Mouse (Mus musculus) cerebellum, adult 18-20 months (tissue): ENCODE measurements around the gene Akip1.

Source experiments
- DNase-seq, 2 experiments: peaks; one replicate each; pipeline ENCODE4 v3.0.0; 2021

Gene Akip1

DNA sequence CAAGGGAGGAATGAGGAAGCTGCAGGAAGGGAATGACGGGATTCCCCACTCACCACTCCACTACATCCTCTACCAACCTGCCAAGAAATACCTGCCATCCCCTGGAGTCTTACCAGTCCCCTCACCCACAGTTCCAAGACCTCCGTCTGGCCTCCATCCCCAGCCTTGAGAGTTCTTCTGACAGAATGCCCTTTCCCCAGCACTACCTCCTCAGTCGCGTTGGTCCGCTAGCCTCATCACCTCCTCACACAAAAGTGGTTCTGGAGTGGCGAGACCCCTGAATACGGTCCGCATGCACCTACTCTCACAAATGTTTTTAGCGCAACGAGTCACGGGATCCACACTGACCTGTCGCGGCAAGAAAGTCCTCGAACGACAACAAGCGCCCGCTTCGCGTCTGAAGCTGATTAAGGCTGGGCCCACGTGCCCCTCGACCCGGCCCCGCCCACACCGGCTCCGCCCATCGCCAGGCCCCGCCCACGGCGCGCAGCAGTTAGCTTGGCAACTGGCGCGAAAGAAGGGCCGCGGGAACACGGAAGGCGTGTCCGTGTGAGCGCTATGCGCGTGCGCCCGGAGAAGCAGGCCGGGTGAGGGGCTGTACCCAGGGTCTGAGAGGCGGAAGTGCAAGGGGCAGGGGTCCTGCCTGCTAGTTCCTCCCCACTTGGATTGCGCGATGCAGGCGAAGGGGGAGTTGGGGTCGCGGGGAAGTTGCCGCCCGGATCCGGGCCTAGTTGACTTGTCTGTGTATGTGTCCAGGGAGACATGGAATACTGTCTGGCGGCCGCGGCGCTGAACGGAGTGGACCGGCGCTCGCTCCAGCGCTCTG, at the start of gene Akip1, which contains the start of gene St5:
Akip1 (plus strand) TSS at position 501 of the 826 bp plus-strand sequence.
St5 (minus strand) TSS at position 416 of the 826 bp plus-strand sequence.
- peak; percentile 86 to 87 for DNase-seq

DNA sequence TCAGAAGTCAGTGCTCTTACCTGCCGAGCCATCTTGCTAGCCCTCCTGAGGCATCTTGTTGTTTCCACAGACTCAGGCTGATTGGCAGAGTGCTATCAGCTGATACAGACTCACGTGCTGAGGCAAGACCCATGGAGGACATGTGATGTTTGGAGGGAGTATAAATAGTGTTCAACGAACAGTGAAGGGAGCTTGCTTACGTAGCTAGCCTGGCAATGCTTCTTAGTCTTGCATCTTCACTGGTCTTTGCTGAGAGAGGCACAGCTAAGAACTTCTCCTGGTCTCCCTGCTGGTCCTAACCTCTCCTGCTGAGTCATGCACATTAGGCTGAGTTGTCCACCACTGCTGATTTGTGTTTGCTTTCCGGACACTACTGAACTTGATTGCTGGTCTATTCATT, 48.6 kb upstream of the Akip1 start:
- DNase-seq, result no peak

DNA sequence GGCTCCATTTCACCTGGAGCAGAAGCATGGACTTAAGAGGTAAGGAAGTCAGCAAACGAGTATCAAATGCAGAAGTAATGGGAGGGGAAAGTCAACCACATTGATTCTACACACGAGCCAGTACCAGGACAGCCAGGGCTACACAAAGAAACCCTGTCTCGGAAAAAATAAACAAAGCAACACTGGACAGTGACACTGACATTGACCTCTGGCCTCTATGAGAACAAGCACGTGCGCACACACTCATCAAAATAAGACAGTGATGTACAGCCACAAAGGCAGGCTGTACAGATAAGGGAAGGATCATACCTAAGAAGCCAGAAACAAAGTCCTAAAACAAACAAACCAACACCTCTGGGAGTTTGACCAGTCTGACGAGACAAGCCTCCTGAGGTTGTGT, 45.6 kb upstream of the Akip1 start:
- DNase-seq, result no peak

DNA sequence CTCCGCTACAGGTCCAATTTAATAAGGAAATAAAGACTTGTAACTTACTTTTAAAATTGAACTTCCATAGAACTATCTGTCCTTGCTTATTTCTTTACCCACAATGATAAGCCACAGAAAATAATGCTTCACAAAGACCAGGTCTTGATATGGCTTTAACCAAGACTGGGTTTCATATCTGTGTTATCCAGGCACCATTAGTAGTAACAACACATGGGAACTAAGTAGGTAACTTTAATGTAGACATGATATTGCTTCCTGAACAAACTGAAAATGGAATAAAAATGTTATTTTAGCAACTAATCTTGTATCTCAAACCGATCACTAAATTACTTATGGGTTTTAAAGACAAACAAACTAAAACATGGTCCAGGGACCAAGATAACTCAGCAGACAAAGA, 44.2 kb upstream of the Akip1 start:
- DNase-seq, result no peak

DNA sequence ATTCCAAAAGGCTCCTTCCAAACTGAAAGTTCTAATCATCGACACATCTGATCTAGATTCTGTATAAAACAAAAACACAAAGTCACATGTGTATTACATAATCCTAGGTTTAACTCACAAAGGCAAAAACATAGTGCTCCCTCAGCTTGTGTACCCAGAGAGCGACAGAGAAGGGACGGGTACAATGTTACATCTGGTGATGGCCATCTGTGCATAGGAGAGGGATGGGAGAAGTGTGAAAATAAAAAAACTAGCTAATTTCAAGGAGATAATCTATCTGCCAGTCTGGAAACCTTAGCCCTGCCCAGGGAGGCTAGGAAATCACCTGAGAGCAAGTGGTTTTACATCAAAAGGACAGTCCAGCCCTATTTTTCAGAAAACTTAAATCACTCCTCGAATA, 40.9 kb upstream of the Akip1 start:
- DNase-seq, result no peak

DNA sequence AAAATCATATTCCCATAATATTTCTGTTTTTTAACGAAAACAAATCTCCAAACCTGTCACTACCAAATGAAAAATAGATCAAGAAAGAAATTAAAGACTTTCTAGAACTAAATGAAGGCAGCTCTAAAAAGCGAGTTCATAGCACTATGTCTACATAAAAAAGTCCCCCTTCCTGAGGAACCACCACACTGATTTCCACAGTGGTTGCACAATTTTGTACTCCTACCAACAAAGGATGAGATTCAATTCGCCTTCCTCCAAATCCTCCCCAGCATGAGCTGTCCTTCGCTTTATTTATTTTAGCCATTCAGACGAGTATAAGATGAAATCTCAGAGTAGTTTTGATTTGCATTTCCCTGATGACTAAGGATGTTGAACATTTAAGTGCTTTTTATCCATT, 36.8 kb upstream of the Akip1 start:
- DNase-seq, result no peak

DNA sequence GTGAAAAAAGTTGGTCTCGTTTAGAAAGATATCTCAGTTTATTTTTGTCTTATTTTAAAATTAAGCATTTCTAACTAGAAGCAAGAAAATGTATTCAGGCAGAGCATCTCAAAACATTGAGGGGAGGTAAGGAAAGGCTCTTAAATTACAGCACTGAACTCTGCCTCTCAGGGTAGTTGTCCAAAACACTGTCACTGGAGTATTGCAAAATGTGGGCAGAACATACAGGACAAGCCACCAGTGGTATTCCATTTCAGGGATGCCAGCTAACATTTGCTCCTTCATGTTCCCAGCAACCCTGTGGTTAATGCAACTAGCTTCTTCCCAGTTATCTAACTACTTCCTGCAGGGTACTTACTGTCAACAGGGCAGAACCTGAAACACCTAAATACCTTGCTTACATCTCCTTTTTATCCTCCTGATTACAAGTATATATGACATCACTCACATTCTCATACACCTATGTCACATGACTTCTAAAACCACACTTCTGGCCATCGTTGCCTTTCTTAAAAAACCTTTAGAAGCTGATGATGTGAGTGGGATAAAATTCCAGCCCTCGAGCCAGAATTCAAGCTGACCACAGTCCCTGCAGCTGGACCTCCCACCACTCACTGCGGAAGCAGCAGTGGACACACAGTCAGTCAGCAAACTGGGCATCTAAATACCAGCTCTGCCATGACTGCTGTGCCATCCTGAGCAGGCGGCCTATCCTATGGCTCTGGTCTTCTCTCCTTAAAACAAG, 33.9 kb upstream of the Akip1 start:
- DNase-seq, result no peak

DNA sequence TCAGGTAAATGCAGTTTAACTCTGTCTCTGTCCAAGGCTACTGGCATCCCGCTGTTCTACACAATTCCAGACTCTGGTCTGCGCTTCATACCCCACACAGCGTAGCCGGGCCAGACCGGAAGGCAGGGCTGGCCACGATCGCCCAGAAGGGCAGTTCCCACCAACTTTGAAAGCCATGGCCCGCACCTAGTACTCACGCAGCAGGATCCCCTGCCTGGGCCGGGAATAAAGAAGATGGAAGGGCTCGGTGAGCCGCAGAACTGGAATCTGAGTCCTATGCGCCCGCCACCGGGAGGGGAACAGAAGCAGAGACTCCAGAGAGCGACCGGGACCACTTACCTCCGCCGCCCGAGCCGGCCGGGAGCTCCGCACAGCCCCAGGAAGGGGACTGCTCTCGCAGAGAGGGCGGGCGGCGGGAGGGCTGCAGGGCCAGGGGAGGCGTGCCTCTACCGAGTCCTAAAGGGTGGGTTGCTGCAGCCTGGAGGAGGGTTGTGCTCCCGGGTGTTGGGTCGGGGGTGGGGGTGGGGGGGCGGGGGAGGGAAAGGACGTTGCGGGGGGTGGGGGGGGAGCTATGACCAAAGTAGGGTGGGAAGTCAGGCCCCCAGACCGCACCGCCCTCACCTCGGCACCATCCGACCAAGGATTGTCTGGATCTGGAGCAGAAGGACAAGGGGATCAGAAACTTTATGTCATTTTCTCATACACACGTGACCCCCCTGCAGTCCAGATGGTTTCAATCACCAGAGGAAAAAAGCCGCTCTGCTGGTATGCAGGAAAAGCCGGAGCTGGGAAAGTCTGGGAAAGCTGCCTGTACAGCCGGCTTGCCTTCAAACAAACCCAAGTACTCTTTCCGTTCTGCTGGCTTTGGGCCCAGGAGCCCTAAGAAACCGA, 31.7 kb upstream of the Akip1 start:
- DNase-seq, result peak; percentile 60 to 62

DNA sequence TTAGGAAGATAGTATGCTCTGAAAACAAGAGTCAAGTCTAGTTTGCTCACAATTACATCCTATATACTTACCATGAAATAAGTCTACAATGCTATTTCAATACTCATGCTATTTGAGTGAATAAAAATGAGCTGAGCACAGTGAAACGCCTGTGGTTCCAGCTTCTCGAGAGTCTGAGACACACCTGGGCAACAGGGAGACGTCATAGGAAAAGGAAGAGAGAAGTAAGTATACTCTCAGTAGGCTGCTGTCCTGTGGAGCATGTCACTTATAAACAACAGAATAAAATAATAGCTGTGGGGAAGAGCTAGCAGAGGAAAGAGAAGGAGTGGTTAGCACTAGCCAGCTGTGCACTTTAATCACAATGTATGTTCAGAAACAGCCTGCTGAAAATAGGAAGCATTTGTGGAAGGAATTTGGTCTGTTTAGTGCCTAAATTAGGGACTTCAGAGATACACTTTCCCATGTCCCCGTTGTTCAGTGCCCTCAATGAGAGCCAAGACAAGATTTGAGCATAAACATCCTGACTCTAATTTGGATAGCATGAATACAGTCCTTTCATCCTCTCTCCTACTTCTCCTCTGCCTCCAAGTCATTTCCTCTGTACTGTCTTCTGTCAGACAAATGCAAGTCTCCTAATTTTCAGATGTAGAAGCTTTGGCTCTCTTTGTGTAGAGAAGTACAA, 28.4 kb upstream of the Akip1 start:
- DNase-seq, result no peak

DNA sequence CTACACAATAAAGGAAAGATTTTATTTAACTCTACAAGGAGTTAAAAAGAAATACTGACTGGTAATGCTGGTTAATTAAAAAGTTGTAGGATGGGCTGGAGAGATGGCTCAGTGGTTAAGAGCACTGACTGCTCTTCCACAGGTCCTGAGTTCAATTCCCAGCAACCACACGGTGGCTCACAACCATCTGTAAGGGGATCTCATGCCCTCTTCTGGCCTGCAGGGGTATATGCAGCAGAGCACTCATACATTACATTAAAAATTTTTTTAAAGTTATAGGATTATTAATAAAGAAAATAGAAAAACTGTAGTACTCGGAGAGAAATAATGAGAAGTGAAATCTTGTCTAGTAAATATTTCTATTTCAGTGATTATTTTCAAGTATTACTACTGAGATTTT, 23.2 kb upstream of the Akip1 start:
- no peak for DNase-seq

DNA sequence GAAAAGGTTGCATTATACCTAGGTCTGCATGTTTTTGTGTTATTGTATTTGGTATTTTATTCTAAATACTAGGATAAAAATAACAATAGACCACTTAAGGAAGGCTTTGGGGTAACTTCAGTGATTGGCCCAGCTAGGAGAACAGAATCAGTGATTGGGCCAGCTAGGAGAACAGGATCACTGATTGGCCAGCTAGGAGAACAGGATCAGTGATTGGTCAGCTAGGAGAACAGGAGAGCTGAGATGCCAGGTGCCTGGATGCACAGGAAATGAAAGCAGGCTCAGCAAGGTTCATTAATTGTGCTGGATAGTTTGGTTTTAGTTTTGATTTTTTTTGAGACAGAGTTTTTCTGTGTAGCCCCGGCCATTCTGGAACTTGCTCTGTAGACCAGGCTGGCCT, 22.6 kb upstream of the Akip1 start:
- no peak for DNase-seq

DNA sequence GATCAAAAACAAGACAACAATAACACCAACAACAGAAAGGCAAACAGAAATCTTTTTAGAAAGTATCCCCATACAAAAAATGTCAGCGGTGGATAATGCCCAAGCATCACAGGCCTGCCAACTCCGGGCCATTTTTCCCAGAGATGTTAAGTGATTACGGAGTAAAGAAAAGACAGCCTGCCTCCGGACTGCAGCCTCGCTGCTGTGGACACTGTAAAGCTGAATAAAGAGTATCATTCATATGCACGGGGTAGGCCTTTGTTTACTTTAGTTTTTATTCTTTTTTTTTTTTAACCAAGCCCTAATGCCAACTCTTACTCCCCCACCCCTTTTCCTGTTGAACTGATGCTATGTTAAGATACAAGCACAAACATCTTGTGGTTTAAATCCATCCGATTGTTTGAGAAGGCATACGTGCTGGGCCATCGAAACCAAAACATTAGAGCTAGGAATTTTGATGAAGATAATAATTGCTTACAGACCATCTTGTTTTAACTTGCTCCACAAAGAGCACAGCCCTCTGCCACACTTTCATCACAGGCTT, 16.8 kb upstream of the Akip1 start:
- no peak for DNase-seq

DNA sequence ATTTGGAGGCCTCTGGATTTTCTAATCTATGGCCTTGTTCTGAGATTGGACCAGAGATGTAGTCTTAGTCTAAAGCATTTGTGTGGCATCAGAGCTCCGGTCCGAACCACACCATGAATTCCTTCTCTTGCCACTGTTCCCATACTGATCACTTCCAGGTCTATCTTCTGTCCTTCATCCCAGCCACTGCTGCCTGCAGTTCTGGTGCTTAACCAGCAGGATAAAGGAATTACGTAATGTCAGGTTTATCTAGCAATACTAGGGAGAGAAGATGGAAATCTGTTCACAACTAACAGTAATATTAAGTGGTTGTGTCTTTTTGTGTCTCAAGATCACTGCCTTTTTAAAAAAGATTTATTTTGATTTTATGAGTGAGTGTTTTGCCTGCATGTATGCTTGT, 13.4 kb upstream of the Akip1 start:
- DNase-seq, result no peak

DNA sequence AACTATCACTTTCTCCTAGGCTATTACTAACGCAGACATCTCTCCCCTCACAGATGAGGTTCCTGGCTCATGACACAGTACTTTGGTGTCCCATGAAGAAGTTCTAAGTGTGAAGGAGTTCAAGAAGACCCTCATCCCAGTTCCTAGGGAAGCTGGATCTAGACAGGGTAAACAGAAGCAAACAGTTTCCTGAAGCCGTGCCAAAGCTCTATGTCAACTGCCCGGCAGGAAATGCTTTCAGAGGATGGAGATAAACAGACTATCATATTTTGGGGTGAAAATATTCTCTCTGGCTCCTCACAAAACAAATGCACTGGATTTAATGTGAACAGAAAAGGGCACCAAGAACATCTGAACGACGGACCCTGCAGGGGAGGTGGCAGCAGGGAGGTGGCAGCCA, 12.5 kb upstream of the Akip1 start:
- no peak for DNase-seq

DNA sequence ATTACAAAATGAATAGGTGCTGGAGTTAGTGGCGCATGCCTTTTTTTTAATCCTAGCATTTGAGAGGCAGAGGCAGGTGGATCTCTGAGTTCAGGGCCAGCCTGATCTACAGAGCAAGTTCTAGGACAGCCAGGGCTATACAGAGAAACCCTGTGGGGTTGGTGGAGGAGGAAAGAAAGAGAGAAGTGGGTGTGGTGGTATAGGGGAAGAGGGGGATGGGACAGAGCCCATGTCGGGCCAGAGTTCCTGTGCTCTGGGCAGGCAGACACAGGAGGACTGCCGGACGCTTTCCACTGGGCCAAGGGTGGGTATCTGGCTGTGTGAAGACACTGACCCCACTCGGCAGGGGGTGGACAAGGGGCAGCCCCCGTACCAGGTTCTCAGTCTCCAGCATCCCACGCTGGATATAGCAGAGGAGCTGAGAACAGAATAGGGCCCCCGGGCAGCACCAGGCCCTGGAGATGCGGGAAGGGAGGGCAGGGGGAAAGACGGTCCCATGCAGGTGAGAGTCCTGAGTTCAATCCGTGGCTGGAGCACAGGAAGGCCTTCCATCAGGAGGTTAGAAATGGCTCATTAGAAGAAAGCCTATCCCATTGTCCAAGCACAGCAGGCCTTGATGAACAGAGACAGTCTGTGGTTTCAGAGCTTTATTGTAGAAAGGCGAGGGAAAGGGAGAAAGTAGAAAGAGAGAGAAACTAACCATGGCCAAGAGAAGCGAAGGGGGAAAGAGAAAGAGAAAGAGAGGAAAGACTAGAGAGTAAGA, 8.7 kb upstream of the Akip1 start:
- DNase-seq, result no peak

DNA sequence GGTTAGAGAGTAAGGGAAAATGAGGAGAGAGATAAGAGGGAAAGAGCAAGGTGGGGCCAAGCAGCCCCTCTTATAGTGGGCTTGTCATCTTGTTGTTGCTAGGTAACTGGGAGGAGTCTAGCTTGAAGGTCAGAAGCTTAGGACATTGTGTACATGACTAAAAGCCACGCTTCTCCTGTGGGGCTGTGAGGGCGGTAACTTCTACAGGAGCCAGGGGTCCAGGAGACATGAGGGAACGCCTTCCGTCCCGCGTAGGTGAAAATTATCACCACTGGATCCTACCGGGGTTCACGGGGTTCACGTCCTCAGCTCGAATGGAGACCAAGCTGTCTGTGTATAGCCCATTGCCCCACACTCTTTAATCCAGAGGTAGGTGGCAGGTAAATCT, 8.2 kb upstream of the Akip1 start:
- no peak for DNase-seq

DNA sequence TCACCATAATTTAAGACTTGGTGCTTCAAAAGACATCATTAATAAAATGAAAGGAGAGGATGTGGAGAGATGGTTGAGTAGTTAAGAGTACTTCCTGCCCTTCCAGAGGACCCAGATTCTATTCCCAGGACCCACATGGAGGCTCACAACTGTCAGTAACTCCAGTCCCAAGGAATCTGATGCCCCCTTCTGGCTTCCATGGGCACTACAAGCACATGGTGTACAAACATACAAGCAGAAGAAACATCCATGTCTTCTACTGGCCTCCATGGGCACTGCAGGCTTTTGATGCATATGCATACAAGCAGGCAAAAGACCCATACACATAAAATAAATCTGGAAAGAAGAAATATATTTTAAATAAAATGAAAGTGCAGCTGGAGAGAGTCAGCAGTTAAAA, 3.3 kb upstream of the Akip1 start:
- DNase-seq, result no peak

DNA sequence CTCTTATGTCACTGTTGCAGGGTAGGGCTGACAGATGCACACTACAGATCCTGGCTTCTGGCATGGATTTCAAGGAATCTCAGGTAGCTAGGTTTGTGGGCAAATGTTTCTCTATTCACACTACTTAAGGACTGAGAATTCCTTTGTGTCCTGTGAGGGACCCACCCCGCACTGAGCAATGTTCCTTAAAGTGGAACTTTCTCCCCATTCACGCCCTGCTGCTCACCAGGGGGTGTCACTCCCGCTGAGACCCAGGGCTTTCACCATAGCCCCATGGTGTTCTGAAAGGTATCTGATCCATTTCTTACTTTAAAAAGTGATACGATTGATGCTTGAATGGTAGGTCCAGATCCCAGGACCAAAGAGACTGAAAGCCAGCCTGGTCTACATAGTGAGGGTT, 769 bp upstream of the Akip1 start:
- DNase-seq, result peak in 1 of 2 experiments; percentile 17

DNA sequence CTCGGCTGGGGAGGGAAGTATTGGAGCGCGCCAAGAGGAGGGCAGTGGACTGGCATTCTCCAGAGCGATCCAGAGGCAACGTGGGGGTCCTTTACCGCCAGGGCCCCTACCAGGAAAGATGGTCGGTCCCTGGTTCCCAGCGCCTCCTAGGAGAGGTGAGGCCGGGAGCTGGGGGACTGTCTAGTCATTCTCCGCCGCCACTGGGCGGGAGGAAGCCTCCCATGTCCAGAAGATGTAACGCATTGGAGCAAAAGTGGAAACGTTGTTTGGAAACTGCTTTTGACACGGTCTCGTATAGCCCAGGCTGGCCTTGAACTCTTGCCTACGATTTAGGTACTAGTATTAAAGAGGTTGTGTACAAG, 507 bp downstream of the Akip1 start:
- no peak for DNase-seq

DNA sequence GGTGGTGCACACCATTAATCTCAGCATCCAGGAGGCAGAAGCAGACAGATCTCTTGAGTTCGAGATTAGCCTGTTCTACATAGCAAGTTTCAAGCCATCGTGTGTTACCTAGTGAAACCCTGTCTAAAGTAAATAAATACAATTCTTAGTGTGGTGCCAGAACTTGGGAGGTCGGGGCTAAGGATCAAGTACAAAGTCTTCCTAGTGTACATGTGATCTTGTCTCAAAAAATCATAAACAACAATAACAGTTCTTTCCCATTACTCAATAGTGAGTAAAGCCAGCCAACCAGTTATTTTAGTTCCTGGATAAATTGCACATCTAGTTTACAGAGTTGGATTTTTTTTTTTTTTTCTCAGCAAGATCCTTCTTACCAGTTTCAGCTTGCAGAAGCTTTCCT, 971 bp downstream of the Akip1 start:
- no peak for DNase-seq

DNA sequence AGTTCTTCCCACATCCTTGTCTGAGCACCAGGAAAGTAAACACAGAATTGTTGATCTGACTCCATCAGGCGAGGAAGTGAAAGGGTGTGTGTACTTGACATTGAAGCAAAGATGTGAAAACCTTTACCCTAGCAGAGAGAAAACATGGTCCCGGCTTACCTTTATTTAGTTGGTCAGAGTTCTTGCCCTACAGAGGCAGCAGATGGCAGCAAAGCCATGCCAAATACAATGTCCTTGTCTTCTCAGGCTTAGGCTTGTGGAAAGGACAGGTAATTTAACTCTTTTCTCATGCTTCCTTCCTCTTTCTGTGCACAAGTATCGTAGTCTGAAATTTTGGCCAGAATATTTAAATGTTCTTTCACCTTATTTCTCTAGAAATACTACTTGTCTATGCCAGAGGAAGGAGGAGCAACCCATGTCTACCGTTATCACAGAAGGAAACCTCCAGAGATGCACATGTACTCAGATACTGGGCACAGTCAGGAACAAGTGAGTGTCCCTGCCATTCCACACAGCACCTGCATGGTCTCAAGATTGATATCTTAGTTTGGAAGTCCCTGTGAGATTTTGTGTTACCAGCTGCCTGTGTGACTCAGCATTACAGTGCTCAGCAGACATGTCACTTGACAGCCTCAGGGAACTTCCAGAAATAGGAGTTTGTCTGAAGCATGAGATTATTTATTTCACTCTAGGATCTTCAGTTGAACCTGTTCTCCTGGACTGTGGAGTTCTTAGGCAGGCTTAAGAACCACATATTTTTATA, 3.7 kb downstream of the Akip1 start:
- DNase-seq, result peak; percentile 78 to 79
